Mouse (Mus musculus): ENCODE results near the gene Galnt16. TPM values are rescaled to one million over a fixed set of nuclear protein-coding genes. Genes with fewer than 3 reads are reported as not detected.

The Galnt16 gene
- polyA plus RNA-seq, 1 experiment, result not detected

DNA sequence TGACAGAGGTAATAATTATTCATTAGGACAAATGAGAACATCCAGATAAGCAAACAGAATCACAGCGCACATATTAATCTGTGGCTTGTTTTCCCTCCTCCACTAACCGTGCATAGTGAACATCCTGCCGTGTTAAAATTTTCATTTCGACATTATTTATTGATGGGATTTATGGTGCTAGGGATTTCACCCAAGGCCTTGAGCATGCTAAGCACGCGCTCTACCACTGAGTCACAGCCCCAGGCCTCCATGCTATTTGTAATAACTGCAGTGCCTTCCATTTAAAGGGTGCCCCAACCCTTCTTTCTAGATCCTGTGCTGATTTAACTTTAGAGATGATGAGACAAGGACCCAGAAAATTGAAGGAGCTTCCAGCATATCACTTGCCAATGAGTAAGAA, 36.2 kb downstream of the Galnt16 start:
- no peak for TF ChIP-seq GATA1 (IDR thresholded peaks at IDR 0.05; ENCODE audit: borderline replicate concordance, low read length)
- TF ChIP-seq FLI1 (IDR thresholded peaks at IDR 0.05; ENCODE audit: low read length), result no peak
- H3K4me1 ChIP-seq, result no peaks in the 10 kb centered on the region
- H3K4me3 ChIP-seq (replicated peaks), result no peak overlapping the region
- H3K27me3 ChIP-seq (replicated peaks), result peaks cover 24% of the 10 kb centered on the region
- no peaks in the 10 kb centered on the region for H3K36me3 ChIP-seq (replicated peaks; ENCODE audit: low read length)
- 0 out of 2 replicates have a peak, but pooled peaks cover 4% of the 10 kb centered on the region for H3K9me3 ChIP-seq

DNA sequence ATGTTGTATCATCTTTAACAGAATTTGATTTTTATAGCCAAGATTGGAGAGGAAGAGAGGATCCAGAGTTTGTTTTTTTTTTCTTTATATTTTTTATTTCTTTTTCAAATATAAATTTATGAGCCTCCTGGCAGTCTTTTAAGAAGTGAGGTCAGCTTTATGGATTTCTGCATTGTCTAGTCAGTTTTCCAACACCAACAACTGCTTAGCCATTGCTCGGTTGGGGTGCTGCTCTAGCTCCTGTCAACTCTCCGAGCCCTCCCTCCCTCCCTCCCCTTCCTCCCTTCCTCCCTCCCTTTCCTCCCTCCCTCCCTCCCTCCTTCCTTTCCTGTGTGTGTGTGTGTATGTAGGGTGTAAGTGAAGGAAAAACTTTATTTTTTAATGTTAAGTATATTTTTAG, 43.8 kb downstream of the Galnt16 start:
- no peaks in the 10 kb centered on the region for H3K9me3 ChIP-seq

DNA sequence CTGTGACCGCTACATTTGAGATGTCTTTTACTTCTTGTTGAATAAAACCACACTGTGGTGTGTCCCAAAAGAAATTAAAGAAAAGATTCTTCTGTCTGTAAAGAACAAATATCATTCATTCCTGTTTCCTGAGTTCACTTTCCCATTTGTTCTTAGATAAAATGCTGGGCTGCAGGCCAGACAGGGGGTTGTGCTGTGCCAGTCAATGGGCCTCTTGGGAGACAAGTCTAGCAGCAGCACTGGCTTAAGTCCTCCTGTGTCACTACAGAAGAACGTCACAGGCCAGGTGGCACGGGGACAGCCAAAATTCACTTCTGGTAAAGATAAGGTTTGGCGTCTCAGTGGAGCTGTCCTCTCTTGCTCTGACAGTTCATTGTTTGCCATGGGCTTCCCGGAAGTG, 44.7 kb downstream of the Galnt16 start:
- no peak overlapping the region for H3K4me3 ChIP-seq (replicated peaks)
- H3K9me3 ChIP-seq, result no peaks in the 10 kb centered on the region
- TF ChIP-seq FLI1 (IDR thresholded peaks at IDR 0.05; ENCODE audit: low read length) (no peak), GATA1 (IDR thresholded peaks at IDR 0.05; ENCODE audit: borderline replicate concordance, low read length) (no peak)
- no peaks in the 10 kb centered on the region for H3K4me1 ChIP-seq
- H3K27me3 ChIP-seq (replicated peaks), result peaks cover 50% of the 10 kb centered on the region
- H3K36me3 ChIP-seq (replicated peaks; ENCODE audit: low read length), result no peaks in the 10 kb centered on the region

More for the DNA sequence above, 43.8 kb downstream of the Galnt16 start:
- Histone ChIP-seq H3K4me1 (no peaks in the 10 kb centered on the region), H3K4me3 (replicated peaks) (no peak overlapping the region), H3K36me3 (replicated peaks; ENCODE audit: low read length) (no peaks in the 10 kb centered on the region), H3K27me3 (replicated peaks) (peaks cover 49% of the 10 kb centered on the region)
- TF ChIP-seq FLI1 (IDR thresholded peaks at IDR 0.05; ENCODE audit: low read length), result no peak
- TF ChIP-seq GATA1 (IDR thresholded peaks at IDR 0.05; ENCODE audit: borderline replicate concordance, low read length), result no peak

DNA sequence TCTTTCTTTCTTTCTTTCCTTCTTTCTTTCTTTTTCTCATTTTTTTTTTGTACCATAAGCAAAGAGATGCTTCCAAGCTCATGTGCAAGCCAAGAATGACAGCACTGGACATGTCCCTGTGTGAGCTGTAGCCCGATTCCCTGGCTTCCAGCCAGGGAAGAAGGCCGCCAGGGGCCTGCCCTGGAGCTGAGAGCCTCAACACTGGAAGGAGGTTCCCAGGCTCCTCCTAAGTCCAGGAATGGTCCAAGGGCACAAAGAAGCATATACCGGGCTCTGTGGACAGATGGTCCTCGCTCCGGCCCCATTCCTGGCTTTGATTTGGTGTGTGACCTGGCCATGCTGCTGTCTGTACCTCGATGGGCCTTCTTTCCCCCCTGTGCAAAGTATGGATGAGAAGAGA, 46.9 kb downstream of the Galnt16 start:
- Histone ChIP-seq H3K36me3 (replicated peaks; ENCODE audit: low read length) (no peaks in the 10 kb centered on the region), H3K4me3 (replicated peaks) (no peak overlapping the region), H3K4me1 (peaks cover 5% of the 10 kb centered on the region; the same call in 1 of the 2 replicates), H3K27me3 (replicated peaks) (peaks cover 58% of the 10 kb centered on the region), H3K9me3 (peaks cover 5% of the 10 kb centered on the region; the same call in 1 of the 2 replicates)
- TF ChIP-seq GATA1 (IDR thresholded peaks at IDR 0.05; ENCODE audit: borderline replicate concordance, low read length), result no peak
- no peak for TF ChIP-seq FLI1 (IDR thresholded peaks at IDR 0.05; ENCODE audit: low read length)

DNA sequence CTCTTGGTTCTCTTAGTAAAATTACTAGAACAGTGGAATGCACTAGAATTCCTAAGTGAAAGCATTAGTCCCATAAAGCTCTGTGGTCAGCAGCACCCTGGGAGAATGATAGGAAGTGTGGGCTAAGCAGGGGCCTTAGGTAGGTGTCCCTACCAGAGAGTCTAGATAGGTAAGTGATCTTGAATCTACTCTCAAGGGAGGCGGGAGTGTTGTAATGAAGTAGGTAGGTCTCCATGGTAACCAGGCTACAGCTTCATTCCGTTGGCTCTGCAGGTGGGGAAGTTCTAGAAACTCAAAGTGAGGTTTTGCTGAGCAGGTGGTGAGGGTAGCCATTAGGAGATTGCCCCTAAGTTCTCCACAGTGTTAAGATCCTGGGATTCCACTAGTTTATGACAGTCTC, 47.7 kb downstream of the Galnt16 start:
- Histone ChIP-seq H3K27me3 (replicated peaks) (peaks cover 61% of the 10 kb centered on the region), H3K4me1 (peaks cover 5% of the 10 kb centered on the region; the same call in 1 of the 2 replicates), H3K36me3 (replicated peaks; ENCODE audit: low read length) (no peaks in the 10 kb centered on the region), H3K9me3 (peaks cover 5% of the 10 kb centered on the region; the same call in 1 of the 2 replicates), H3K4me3 (replicated peaks) (no peak overlapping the region)
- TF ChIP-seq FLI1 (IDR thresholded peaks at IDR 0.05; ENCODE audit: low read length), result no peak

DNA sequence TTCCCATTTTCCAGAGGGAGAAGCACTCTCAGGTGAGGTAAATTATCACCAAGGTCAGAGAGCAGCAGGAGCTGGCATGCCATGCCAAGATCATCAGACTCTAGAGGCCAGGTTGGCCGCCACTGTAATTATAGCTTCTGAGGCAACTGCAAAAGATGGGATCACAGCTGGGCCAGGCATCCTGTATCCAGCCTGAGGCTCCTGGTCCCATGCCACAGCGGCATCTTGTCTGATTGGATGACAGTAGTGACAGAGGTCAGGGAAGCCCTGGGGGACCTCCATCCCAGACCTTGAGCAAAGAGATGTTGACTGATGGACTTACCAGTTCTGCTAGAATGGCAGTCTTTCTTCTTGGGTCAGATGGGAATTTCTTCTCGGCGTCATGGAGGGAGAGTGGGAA, 48.4 kb downstream of the Galnt16 start:
- peaks cover 68% of the 10 kb centered on the region for H3K27me3 ChIP-seq (replicated peaks)
- peaks cover 5% of the 10 kb centered on the region; the same call in 1 of the 2 replicates for H3K9me3 ChIP-seq
- no peak overlapping the region for H3K4me3 ChIP-seq (replicated peaks)
- H3K36me3 ChIP-seq (replicated peaks; ENCODE audit: low read length), result no peaks in the 10 kb centered on the region
- TF ChIP-seq FLI1 (IDR thresholded peaks at IDR 0.05; ENCODE audit: low read length), result no peak
- no peak for TF ChIP-seq GATA1 (IDR thresholded peaks at IDR 0.05; ENCODE audit: borderline replicate concordance, low read length)
- peaks cover 5% of the 10 kb centered on the region; the same call in 1 of the 2 replicates for H3K4me1 ChIP-seq

DNA sequence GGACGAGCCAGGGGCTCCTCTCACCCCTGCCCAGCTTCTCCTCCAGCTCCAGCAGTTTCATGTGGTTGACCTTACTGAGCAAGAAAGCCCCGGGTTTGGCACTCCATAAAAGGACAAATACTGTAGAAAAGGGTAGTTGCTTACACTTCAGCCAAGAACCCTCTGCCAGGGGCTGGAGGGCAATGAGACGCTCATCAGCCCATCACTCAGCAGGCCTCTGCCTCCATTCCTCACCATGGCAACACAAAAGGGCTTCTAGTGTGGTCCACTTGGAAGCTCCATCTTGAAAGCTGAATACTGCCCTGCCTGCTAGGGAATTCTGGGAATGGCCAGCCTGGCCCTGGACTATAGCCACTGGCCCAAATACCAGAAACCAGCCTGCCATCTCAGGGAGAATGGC, 49.3 kb downstream of the Galnt16 start:
- peaks cover 5% of the 10 kb centered on the region; the same call in 1 of the 2 replicates for H3K9me3 ChIP-seq
- H3K27me3 ChIP-seq (replicated peaks), result peaks cover 74% of the 10 kb centered on the region
- H3K36me3 ChIP-seq (replicated peaks; ENCODE audit: low read length), result no peaks in the 10 kb centered on the region
- no peak overlapping the region for H3K4me3 ChIP-seq (replicated peaks)
- H3K4me1 ChIP-seq, result peaks cover 5% of the 10 kb centered on the region; the same call in 1 of the 2 replicates
- no peak for TF ChIP-seq GATA1 (IDR thresholded peaks at IDR 0.05; ENCODE audit: borderline replicate concordance, low read length)
- no peak for TF ChIP-seq FLI1 (IDR thresholded peaks at IDR 0.05; ENCODE audit: low read length)

DNA sequence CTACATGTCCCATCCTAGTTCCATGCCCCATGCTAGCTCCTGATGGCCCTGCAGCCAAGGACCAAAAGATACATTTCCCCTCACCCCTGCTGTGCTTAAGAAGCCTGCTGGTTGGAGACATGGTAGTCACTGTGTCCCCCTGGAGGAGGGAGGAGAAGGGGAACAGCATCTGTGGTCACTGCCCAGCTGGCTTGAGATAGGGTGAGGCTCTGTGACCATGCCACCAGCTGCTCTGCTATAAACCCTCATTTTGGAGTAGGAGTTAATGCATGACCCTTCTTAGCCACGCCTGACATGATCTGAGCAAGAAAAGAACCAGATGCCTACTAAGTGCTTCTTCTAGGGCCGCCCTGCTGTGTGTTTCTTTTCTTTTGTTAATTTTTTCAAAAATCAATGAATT, 51.5 kb downstream of the Galnt16 start:
- Histone ChIP-seq H3K4me3 (replicated peaks) (no peak overlapping the region), H3K27me3 (replicated peaks) (peaks cover 71% of the 10 kb centered on the region), H3K9me3 (peaks cover 5% of the 10 kb centered on the region; the same call in 1 of the 2 replicates), H3K36me3 (replicated peaks; ENCODE audit: low read length) (no peaks in the 10 kb centered on the region), H3K4me1 (peaks cover 5% of the 10 kb centered on the region; the same call in 1 of the 2 replicates)
- TF ChIP-seq GATA1 (IDR thresholded peaks at IDR 0.05; ENCODE audit: borderline replicate concordance, low read length), result no peak
- no peak for TF ChIP-seq FLI1 (IDR thresholded peaks at IDR 0.05; ENCODE audit: low read length)

DNA sequence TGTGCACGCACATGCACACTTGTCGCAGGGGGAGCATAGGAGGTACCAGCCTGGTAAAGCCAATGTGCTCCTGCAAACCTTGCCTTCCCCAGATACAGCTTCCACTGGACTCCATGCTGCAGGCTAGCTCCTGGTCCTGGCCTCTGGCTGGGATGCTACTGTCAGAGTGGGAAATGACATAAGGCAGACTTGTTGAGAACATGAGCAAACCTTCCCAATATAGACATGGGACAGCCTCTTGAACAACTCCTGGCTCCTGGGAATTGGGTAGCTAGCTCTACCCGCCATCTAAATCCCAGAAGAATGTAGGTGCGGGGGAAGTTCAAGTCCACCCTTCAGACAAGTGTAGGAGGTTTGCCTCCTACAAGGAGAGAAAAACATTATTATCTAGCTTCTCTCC, 56.2 kb downstream of the Galnt16 start:
- H3K4me1 ChIP-seq, result peaks cover 4% of the 10 kb centered on the region; the same call in 1 of the 2 replicates
- no peak for TF ChIP-seq GATA1 (IDR thresholded peaks at IDR 0.05; ENCODE audit: borderline replicate concordance, low read length)
- no peak for TF ChIP-seq FLI1 (IDR thresholded peaks at IDR 0.05; ENCODE audit: low read length)

DNA sequence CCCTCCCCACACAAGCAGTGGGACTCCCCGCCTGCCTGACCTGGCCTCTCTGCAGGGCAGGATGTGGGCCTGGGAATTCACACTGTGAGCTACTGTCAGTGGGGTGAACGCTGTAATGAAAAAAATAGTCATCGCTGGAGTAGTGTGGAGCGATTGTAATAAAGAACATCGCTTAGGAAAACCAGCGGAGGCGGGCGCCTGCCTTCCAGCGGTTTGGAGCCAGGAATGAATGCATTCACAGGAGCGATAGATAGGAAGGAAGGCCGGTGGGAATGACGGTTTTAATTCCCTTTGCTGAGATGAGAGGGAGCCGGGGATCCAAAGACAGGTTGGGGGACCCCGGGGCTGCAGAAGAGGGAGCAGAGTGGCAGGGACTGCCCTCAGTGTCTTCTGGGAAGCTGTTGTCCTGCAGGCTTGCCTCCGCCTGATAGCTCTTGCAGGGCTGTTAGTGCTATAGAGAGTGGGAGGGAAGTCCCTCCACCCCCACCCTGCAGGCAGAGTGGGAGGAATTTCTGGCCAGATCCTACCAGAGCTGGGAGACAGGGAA, 56.8 kb downstream of the Galnt16 start:
- peaks cover 75% of the 10 kb centered on the region for H3K27me3 ChIP-seq (replicated peaks)
- no peak for TF ChIP-seq FLI1 (IDR thresholded peaks at IDR 0.05; ENCODE audit: low read length)
- no peak for TF ChIP-seq GATA1 (IDR thresholded peaks at IDR 0.05; ENCODE audit: borderline replicate concordance, low read length)
- H3K9me3 ChIP-seq, result no peaks in the 10 kb centered on the region
- H3K4me1 ChIP-seq, result no peaks in the 10 kb centered on the region
- H3K36me3 ChIP-seq (replicated peaks; ENCODE audit: low read length), result no peaks in the 10 kb centered on the region
- no peak overlapping the region for H3K4me3 ChIP-seq (replicated peaks)

More for the DNA sequence above, 56.2 kb downstream of the Galnt16 start:
- Histone ChIP-seq H3K36me3 (replicated peaks; ENCODE audit: low read length) (no peaks in the 10 kb centered on the region), H3K27me3 (replicated peaks) (peaks cover 74% of the 10 kb centered on the region), H3K4me3 (replicated peaks) (no peak overlapping the region), H3K9me3 (no peaks in the 10 kb centered on the region)
